ENCODE assay signal across 7 mouse cellular contexts in genomic region chr1:165119760-165120159, GRCm38 (mm10). TPM values are rescaled to one million over a fixed set of nuclear protein-coding genes. Genes with fewer than 3 reads are reported as not detected.
DNase-seq lines count a peak whose midpoint lies in the region; ATAC-seq and TF ChIP-seq lines count a peak whose summit lies in the region.

No protein-coding gene starts in this region.

- no peak overlapping the region for H3K27ac ChIP-seq in liver, embryonic 16.5 days (ENCODE audit: low read length)
- H3K27ac ChIP-seq in liver, postnatal 0 days (ENCODE audit: low read depth) = no peak overlapping the region
- peak overlapping the region; percentile 53; the same call in 1 of the 2 replicates for H3K27ac ChIP-seq in forebrain, embryonic 10.5 days
- H3K27ac ChIP-seq in hindbrain, embryonic 10.5 days = peak overlapping the region; percentile 51; the same call in 1 of the 2 replicates
- H3K27ac ChIP-seq in neural tube, embryonic 11.5 days (ENCODE audit: low read depth, low read length) = no peak overlapping the region

- no peak for TF ChIP-seq CTCF in liver, postnatal 0 days (IDR thresholded peaks at IDR 0.05; ENCODE audit: low read depth)

- H3K4me3 ChIP-seq in liver, embryonic 16.5 days (ENCODE audit: low read depth, low read length) = no peak overlapping the region
- H3K4me3 ChIP-seq in liver, postnatal 0 days (ENCODE audit: low read depth, low read length) = no peak overlapping the region
- H3K4me3 ChIP-seq in forebrain, embryonic 10.5 days = peak overlapping the region; percentile 28
- peak overlapping the region; percentile 25 for H3K4me3 ChIP-seq in hindbrain, embryonic 10.5 days
- no peak overlapping the region for H3K4me3 ChIP-seq in neural tube, embryonic 11.5 days (ENCODE audit: low read depth, low read length)

- DNase-seq in liver, postnatal 0 days = no peak
- no peak for DNase-seq in forebrain, embryonic 10.5 days (ENCODE audit: extremely low spot score, low spot score)
- peak; percentile 21 for DNase-seq in hindbrain, embryonic 10.5 days (ENCODE audit: low spot score)
- DNase-seq in neural tube, embryonic 11.5 days (ENCODE audit: low spot score) = peak; percentile 29
- DNase-seq in thymus, postnatal 36 days = no peak

- no peak overlapping the region for H3K9ac ChIP-seq in liver, embryonic 16.5 days (ENCODE audit: low read depth, low read length)
- H3K9ac ChIP-seq in liver, postnatal 0 days (replicated peaks) = no peak overlapping the region
- H3K9ac ChIP-seq in neural tube, embryonic 11.5 days (ENCODE audit: low read length) = no peak overlapping the region

- H3K4me2 ChIP-seq in liver, embryonic 16.5 days (ENCODE audit: low read depth, low read length) = 0 out of 2 replicates have a peak overlapping the region, but pooled peaks have one; percentile 7
- H3K4me2 ChIP-seq in liver, postnatal 0 days (ENCODE audit: low read depth, low read length) = no peak overlapping the region
- 0 out of 2 replicates have a peak overlapping the region, but pooled peaks have one; percentile 4 for H3K4me2 ChIP-seq in neural tube, embryonic 11.5 days (ENCODE audit: low read depth)

- H3K4me1 ChIP-seq in liver, embryonic 16.5 days (ENCODE audit: control insufficient read depth, low read depth, low read length) = peaks cover 11% of the 10 kb centered on the region
- peaks cover 7% of the 10 kb centered on the region; the same call in 1 of the 2 replicates for H3K4me1 ChIP-seq in liver, postnatal 0 days (ENCODE audit: insufficient read depth)
- H3K4me1 ChIP-seq in forebrain, embryonic 10.5 days = peaks cover 23% of the 10 kb centered on the region
- peaks cover 19% of the 10 kb centered on the region for H3K4me1 ChIP-seq in hindbrain, embryonic 10.5 days (replicated peaks)
- H3K4me1 ChIP-seq in neural tube, embryonic 11.5 days (ENCODE audit: control insufficient read depth, insufficient read depth, low read length) = no peaks in the 10 kb centered on the region; the same call in 1 of the 2 replicates

- no peak for ATAC-seq in liver, embryonic 16.5 days (ENCODE audit: low read depth)
- no peak for ATAC-seq in liver, postnatal 0 days
- ATAC-seq in neural tube, embryonic 11.5 days (ENCODE audit: insufficient read depth, low FRiP score, low TSS enrichment) = no peak
- ATAC-seq in activated CD4-positive, CD25-positive, alpha-beta regulatory T cell, adult 4 months = no peak

- no peaks in the 10 kb centered on the region for H3K36me3 ChIP-seq in liver, embryonic 16.5 days (ENCODE audit: control insufficient read depth, insufficient read depth)
- H3K36me3 ChIP-seq in liver, postnatal 0 days (replicated peaks; ENCODE audit: insufficient read depth, low read length) = no peaks in the 10 kb centered on the region
- H3K36me3 ChIP-seq in forebrain, embryonic 10.5 days (replicated peaks) = no peaks in the 10 kb centered on the region
- H3K36me3 ChIP-seq in hindbrain, embryonic 10.5 days = no peaks in the 10 kb centered on the region
- H3K36me3 ChIP-seq in neural tube, embryonic 11.5 days (ENCODE audit: control insufficient read depth, insufficient read depth, low read length) = no peaks in the 10 kb centered on the region

- TF ChIP-seq EP300 in liver, postnatal 0 days (IDR thresholded peaks at IDR 0.05; ENCODE audit: low read depth) = no peak

- no peaks in the 10 kb centered on the region for H3K27me3 ChIP-seq in liver, embryonic 16.5 days (ENCODE audit: control insufficient read depth, insufficient read depth, low read depth, low read length)
- no peaks in the 10 kb centered on the region for H3K27me3 ChIP-seq in liver, postnatal 0 days (ENCODE audit: insufficient read depth, low read length)
- H3K27me3 ChIP-seq in forebrain, embryonic 10.5 days (ENCODE audit: poor library complexity, severe bottlenecking) = peaks cover 27% of the 10 kb centered on the region
- peaks cover 11% of the 10 kb centered on the region; the same call in 1 of the 2 replicates for H3K27me3 ChIP-seq in hindbrain, embryonic 10.5 days (ENCODE audit: insufficient read depth, poor library complexity, severe bottlenecking)
- no peaks in the 10 kb centered on the region for H3K27me3 ChIP-seq in neural tube, embryonic 11.5 days (ENCODE audit: control insufficient read depth, insufficient read depth, low read length)

- WGBS in liver, embryonic 16.5 days (ENCODE audit: insufficient replicate concordance) = 39% methylated on average over 9 of the region's 9 CpGs
- 37% methylated on average over 9 of the region's 9 CpGs for WGBS in liver, postnatal 0 days (ENCODE audit: insufficient replicate concordance)
- WGBS in forebrain, embryonic 10.5 days = 20% methylated on average over 9 of the region's 9 CpGs
- 16% methylated on average over 9 of the region's 9 CpGs for WGBS in hindbrain, embryonic 10.5 days
- 18% methylated on average over 9 of the region's 9 CpGs for WGBS in neural tube, embryonic 11.5 days

- no peaks in the 10 kb centered on the region for H3K9me3 ChIP-seq in liver, embryonic 16.5 days (replicated peaks; ENCODE audit: control insufficient read depth, low read length)
- no peaks in the 10 kb centered on the region for H3K9me3 ChIP-seq in liver, postnatal 0 days (ENCODE audit: low read length)
- H3K9me3 ChIP-seq in forebrain, embryonic 10.5 days = no peaks in the 10 kb centered on the region
- no peaks in the 10 kb centered on the region for H3K9me3 ChIP-seq in hindbrain, embryonic 10.5 days
- no peaks in the 10 kb centered on the region for H3K9me3 ChIP-seq in neural tube, embryonic 11.5 days (ENCODE audit: control insufficient read depth, low read length)

RNA-seq across cellular contexts. Expression of gene Tbx19, which starts 40.8 kb away (rescaled TPM):
- polyA plus RNA-seq in liver, embryonic 16.5 days (2015; fragmentation: Nextera tagmentation; extraction: Ambion mirVana) = not detected in 2 replicates
- 0.04 and 0.06 TPM in 2 replicates for polyA plus RNA-seq in liver, postnatal 0 days (2015; fragmentation: Nextera tagmentation; extraction: Ambion mirVana)
- polyA plus RNA-seq in forebrain, embryonic 10.5 days (2016; fragmentation: Nextera tagmentation; extraction: Ambion mirVana) = not detected in 2 replicates
- polyA plus RNA-seq in hindbrain, embryonic 10.5 days (2016; fragmentation: Nextera tagmentation; extraction: Ambion mirVana) = not detected in 2 replicates
- polyA plus RNA-seq in neural tube, embryonic 11.5 days (2014; fragmentation: Nextera tagmentation; extraction: Ambion mirVana) = not detected in 2 replicates
- not detected for polyA plus RNA-seq in activated CD4-positive, CD25-positive, alpha-beta regulatory T cell, adult 4 months (2017; shearing (Covaris generic))

Comparison
In these comparisons a context has a peak if more than half of its experiments do, and no peak if none do; other contexts are left out.
1. H3K27ac ChIP-seq: peak in forebrain, embryonic 10.5 days (single experiment) and hindbrain, embryonic 10.5 days (single experiment); none in liver, embryonic 16.5 days (single experiment), liver, postnatal 0 days (single experiment) and neural tube, embryonic 11.5 days (single experiment).
2. H3K4me3 ChIP-seq: peak in forebrain, embryonic 10.5 days (single experiment) and hindbrain, embryonic 10.5 days (single experiment); none in liver, embryonic 16.5 days (single experiment), liver, postnatal 0 days (single experiment) and neural tube, embryonic 11.5 days (single experiment).
3. DNase-seq: peak in hindbrain, embryonic 10.5 days (single experiment) and neural tube, embryonic 11.5 days (single experiment); none in liver, postnatal 0 days (single experiment), forebrain, embryonic 10.5 days (single experiment) and thymus, postnatal 36 days (0 of 2).